Mouse (Mus musculus): ENCODE results near the gene Pbx4. TPM values are rescaled to one million over a fixed set of nuclear protein-coding genes. Genes with fewer than 3 reads are reported as not detected.

Pbx4 gene
- polyA plus RNA-seq, 1 experiment from 2014 or later, result 41.6 TPM

DNA sequence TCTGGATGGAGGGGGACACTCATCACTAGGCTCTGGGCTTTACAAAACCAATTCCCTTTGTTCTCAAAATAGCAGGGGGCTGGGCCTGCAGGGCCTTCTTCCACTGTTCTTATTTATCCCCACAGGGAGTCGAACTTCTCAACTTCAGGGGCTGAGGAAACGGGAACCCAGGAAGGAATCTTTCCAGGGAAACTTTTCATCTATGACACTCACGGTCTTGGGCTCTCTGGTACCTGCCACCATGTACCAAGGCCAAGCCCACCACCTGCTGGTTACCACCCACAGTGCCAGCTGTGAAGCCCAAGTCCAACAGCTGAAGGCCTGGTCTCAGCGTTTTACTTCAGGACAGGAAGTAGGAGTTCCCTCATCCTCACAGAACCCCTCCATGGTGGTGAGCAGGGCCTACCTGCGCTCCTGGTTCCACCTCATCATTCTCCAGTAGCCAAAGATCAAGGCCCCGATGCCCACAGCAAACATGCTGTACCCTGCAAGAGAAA, 62.6 kb downstream of the Pbx4 start:
- peaks cover 35% of the 10 kb centered on the region; the same call in 1 of the 2 replicates for H3K4me1 ChIP-seq
- ATAC-seq (ENCODE audit: low FRiP score, low read depth), result no peak

DNA sequence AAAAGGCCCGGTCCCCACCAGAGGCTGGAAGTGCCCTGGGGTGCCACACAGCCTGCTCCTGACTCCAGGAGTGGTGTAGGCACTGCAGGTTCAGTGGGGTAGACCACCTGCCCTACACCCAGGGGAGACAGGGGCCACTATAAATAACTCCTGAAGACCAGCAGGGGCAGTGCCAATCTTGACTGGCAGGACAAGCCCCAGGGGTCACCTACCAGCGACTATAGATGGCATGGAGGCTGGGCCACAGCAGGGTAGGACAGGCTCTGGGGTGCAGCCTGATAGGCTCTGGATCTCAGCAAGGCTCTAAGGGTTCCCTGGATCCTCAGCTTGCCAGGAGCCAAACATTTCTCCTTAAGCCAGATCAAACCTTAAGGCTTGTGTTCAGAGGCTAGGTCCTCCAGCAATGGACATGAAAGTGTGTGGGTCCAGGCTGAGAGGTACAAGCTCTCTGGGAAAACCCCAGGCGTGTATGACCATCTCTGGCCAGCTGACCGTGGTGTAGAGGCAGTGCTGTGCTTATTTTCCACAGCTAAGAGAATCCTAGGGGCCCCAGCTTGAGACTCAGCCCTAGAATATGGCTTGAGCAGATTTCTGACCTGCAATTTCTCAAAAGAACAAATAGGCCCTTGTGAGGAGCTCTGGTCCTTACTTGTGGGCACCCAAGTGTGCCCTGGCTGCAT, 63.6 kb downstream of the Pbx4 start:
- H3K27ac ChIP-seq, result no peak overlapping the region
- no peak overlapping the region for H3K9ac ChIP-seq
- peaks cover 45% of the 10 kb centered on the region for H3K4me1 ChIP-seq
- H3K36me3 ChIP-seq, result peaks cover 34% of the 10 kb centered on the region
- no peak overlapping the region for H3K4me3 ChIP-seq
- no peaks in the 10 kb centered on the region; the same call in 1 of the 2 replicates for H3K27me3 ChIP-seq (replicated peaks)
- no peaks in the 10 kb centered on the region for H3K9me3 ChIP-seq
- H3K4me2 ChIP-seq (replicated peaks), result no peak overlapping the region
- ATAC-seq (ENCODE audit: low FRiP score, low read depth), result no peak
- 74% methylated on average over 4 of the region's 4 CpGs for WGBS

More for the DNA sequence above, 62.6 kb downstream of the Pbx4 start:
- H3K36me3 ChIP-seq, result peaks cover 34% of the 10 kb centered on the region
- no peak overlapping the region for H3K9ac ChIP-seq
- H3K4me2 ChIP-seq (replicated peaks), result no peak overlapping the region
- no peak overlapping the region for H3K4me3 ChIP-seq
- WGBS, result 50% methylated on average over 6 of the region's 6 CpGs
- H3K27ac ChIP-seq, result no peak overlapping the region
- H3K27me3 ChIP-seq (replicated peaks), result peaks cover 10% of the 10 kb centered on the region
- H3K9me3 ChIP-seq, result no peaks in the 10 kb centered on the region

DNA sequence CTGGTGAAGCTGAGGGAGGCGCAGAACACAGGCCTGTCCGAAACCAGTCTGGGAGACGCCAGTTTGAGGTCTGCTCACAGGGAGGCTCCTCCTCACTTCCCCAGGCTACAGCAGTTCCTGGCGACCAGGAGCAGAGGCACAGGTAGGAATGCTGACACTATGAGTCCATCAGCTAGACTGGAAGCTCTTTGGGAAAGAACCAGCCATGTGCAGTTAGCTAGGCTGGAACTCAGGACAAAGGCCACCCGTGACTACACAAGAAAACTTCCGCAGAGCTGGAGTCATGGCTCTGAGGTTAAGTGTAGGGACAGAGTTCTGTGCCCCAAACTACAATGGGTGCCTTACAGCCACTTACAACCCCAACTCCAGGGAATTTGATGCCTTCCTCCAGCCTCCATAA, 65.6 kb downstream of the Pbx4 start:
- Histone ChIP-seq H3K27ac (no peak overlapping the region), H3K36me3 (peaks cover 31% of the 10 kb centered on the region), H3K9ac (no peak overlapping the region), H3K4me1 (peaks cover 59% of the 10 kb centered on the region), H3K27me3 (replicated peaks) (no peaks in the 10 kb centered on the region), H3K9me3 (no peaks in the 10 kb centered on the region), H3K4me2 (replicated peaks) (no peak overlapping the region), H3K4me3 (no peak overlapping the region)
- 91% methylated on average over 6 of the region's 6 CpGs for WGBS
- no peak for ATAC-seq (ENCODE audit: low FRiP score, low read depth)

DNA sequence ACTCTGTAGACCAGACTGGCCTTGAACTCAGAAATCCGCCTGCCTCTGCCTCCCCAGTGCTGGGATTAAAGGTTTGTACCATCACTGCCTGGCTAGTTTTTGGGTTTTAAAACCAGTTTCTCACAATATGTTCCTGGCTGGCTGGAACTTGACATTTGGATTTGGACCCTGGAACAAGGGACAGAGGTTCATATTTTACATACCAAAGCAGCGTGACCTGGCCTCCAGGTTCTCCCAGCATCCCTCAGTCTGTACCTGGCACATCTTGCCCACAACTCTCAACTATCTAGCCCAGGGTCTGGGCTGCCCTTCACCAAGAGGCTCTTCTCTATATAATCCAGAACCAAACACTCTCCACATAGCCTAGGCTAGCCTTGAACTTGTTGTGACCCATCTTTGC, 67.6 kb downstream of the Pbx4 start:
- Histone ChIP-seq H3K27ac (no peak overlapping the region), H3K9me3 (no peaks in the 10 kb centered on the region), H3K9ac (no peak overlapping the region), H3K4me2 (replicated peaks) (peak overlapping the region; percentile 87; the same call in 1 of the 2 replicates), H3K36me3 (peaks cover 19% of the 10 kb centered on the region), H3K4me1 (peaks cover 55% of the 10 kb centered on the region), H3K4me3 (no peak overlapping the region), H3K27me3 (replicated peaks) (no peaks in the 10 kb centered on the region)
- ATAC-seq (ENCODE audit: low FRiP score, low read depth), result no peak
- WGBS, result 95% methylated on average over 2 of the region's 2 CpGs

DNA sequence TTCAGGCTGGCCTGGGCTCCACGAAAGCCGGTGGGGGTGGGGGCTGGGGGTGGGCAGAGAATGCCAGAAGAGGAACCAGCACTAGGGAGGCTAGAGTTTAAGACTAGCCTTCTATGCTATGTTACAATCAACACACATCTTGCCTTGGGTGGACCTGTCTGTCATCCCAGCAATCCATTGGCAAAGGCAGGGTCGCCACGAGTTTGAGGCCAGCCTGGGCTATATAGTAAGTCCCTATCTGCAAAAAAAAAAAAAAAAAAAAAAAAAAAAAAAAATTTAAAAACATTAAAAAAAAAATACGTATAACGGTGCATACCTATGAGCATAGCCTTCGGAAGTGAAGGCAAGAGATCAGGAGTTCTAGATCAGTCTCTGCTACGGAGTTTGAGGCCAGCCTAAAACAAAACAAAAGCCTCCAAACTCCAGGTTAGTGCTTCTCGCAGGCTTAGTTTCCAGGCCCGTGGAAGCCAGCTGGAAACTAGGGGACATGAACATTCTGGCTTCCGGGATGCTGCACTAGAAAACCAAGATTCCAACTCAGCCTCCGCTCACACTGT, 68.7 kb downstream of the Pbx4 start:
- Histone ChIP-seq H3K9me3 (no peaks in the 10 kb centered on the region), H3K36me3 (peaks cover 18% of the 10 kb centered on the region), H3K4me2 (replicated peaks) (peak overlapping the region; percentile 87), H3K9ac (peak overlapping the region; percentile 68), H3K27ac (peak overlapping the region; percentile 67; the same call in 1 of the 2 replicates), H3K27me3 (replicated peaks) (no peaks in the 10 kb centered on the region), H3K4me3 (peak overlapping the region; percentile 62), H3K4me1 (peaks cover 47% of the 10 kb centered on the region)
- ATAC-seq (ENCODE audit: low FRiP score, low read depth), result no peak
- 21% methylated on average over 12 of the region's 12 CpGs for WGBS

DNA sequence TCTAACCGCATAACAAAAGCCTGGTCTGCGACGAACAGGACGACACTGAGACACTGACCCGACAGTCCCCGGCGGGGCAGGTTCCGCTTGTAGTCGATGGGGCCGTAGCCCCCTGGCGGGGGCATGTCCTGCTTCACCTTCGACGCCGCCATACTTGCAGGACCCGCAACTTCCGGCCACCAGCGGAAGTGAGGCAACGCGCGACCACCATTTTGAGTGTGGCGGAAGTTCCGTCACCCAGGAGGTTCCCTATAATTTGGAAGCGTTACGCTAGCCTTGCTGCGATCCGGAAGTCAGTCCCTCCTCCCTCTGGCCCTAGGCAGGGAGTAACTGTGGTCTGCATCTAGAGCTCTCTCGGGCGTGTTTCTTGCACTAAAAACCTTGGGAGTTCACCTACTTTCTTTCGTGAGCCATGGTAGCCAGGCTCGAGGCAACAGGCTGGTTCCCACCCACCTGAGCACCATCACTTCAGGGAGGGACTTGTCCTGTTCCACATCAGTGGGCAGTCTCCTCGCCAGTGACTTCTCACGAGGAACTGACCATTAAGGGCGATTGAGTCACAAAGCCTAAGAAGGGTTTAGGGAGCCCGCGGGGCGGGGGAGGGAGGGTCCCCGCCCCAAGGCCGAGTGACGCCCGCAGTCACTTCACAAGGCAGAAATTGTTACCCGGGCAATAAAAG, 69.3 kb downstream of the Pbx4 start:
- Histone ChIP-seq H3K4me1 (peaks cover 41% of the 10 kb centered on the region), H3K27ac (peak overlapping the region; percentile 67), H3K36me3 (peaks cover 15% of the 10 kb centered on the region), H3K9me3 (no peaks in the 10 kb centered on the region), H3K9ac (peak overlapping the region; percentile 71), H3K4me2 (replicated peaks) (peak overlapping the region; percentile 87), H3K27me3 (replicated peaks) (no peaks in the 10 kb centered on the region), H3K4me3 (peak overlapping the region; percentile 62)
- ATAC-seq (ENCODE audit: low FRiP score, low read depth), result peak; percentile 54
- 1% methylated on average over 41 of the region's 41 CpGs for WGBS

DNA sequence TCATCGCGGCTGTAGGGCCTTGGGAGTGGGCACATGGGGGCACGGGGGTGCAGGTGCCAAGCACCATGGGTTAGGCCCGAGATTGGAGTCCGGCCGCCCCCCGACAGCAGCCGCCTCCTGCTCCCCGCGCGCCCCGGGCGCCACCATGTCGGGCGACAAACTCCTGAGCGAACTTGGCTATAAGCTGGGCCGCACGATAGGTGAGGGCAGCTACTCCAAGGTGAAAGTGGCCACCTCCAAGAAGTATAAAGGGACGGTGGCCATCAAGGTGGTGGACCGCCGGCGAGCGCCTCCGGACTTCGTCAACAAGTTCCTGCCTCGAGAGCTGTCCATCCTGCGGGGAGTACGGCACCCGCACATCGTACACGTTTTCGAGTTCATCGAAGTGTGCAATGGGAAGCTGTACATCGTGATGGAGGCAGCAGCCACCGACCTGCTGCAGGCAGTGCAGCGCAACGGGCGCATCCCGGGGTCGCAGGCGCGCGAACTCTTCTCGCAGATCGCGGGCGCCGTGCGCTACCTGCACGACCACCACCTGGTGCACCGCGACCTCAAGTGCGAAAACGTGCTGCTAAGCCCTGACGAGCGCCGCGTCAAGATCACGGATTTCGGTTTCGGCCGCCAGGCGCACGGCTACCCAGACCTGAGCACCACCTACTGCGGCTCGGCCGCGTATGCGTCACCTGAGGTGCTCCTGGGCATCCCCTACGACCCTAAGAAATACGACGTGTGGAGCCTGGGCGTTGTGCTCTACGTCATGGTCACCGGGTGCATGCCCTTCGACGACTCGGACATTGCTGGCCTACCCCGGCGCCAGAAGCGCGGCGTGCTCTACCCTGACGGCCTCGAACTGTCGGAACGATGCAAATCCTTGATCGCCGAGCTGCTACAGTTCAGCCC, 70.1 kb downstream of the Pbx4 start, which contains the start of the genes Tssk6, Ndufa13 and Yjefn3:
Tssk6 (plus strand) TSS at position 22 of the 900 bp plus-strand sequence.
Ndufa13 (minus strand) TSS at position 396 of the 900 bp plus-strand sequence.
Yjefn3 (minus strand) TSS at position 550 of the 900 bp plus-strand sequence.
- Histone ChIP-seq H3K4me1 (peaks cover 33% of the 10 kb centered on the region), H3K27ac (peak within 1 kb of the TSS; percentile 67), H3K27me3 (replicated peaks) (no peaks in the 10 kb centered on the region), H3K36me3 (peaks cover 16% of the 10 kb centered on the region), H3K4me3 (peak within 1 kb of the TSS; percentile 62), H3K4me2 (replicated peaks) (peak within 1 kb of the TSS; percentile 87), H3K9ac (peak within 1 kb of the TSS; percentile 71), H3K9me3 (no peaks in the 10 kb centered on the region)
- peak; percentile 55 for ATAC-seq (ENCODE audit: low FRiP score, low read depth)
- WGBS, result 3% methylated on average over 89 of the region's 89 CpGs

DNA sequence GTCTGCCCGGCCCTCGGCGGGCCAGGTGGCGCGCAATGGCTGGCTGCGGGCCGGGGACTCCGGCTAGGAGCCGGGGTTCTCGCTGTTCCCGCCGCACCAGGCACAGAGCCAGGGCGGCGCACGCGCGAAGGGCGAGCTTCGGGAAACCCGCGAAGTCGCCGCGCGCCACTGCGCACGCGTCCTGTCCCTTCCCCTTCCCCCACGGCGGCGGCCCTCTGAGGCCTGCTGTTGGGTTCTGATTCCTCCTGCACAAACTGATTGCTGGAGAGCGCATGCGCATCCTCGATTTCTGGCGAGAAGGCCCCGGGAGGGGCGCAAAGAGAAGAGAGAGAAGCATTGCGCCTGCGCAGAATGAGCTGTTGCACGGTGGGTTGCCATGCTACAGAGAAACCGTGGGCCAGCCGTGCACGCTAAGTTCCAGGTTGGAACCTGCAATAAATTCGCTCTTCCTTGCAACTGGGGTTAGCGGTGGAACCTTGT, 70.8 kb downstream of the Pbx4 start:
- peak overlapping the region; percentile 87 for H3K4me2 ChIP-seq (replicated peaks)
- H3K27me3 ChIP-seq (replicated peaks), result no peaks in the 10 kb centered on the region
- peak overlapping the region; percentile 71 for H3K9ac ChIP-seq
- peak overlapping the region; percentile 59; the same call in 1 of the 2 replicates for H3K27ac ChIP-seq
- peak; percentile 91 for ATAC-seq (ENCODE audit: low FRiP score, low read depth)
- H3K4me3 ChIP-seq, result peak overlapping the region; percentile 62
- under 1% methylated on average over 45 of the region's 45 CpGs for WGBS
- H3K9me3 ChIP-seq, result no peaks in the 10 kb centered on the region
- peaks cover 27% of the 10 kb centered on the region for H3K4me1 ChIP-seq
- peaks cover 16% of the 10 kb centered on the region for H3K36me3 ChIP-seq

DNA sequence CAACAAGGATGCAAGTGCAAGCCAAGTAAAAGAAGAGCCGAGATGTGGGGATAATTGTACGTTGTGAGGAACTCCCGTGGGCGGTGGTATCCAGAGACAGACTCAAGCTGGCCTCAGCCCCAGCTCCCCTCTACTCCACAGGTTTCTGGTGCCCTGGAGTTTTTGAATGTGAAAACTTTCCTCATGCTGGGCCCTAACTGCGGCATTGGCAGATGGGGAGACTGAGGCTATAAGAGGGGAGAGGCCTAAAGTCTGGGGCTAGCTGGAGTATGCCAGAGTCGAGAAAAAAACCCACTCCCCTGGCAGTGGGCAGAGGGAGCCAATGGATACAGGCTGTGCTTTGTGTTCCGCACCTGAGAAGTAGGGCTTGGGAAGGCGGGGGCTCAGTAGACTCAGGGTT, 71.8 kb downstream of the Pbx4 start:
- H3K9ac ChIP-seq, result no peak overlapping the region
- no peaks in the 10 kb centered on the region for H3K9me3 ChIP-seq
- no peaks in the 10 kb centered on the region for H3K27me3 ChIP-seq (replicated peaks)
- WGBS, result 80% methylated on average over 8 of the region's 8 CpGs
- peaks cover 27% of the 10 kb centered on the region for H3K4me1 ChIP-seq
- ATAC-seq (ENCODE audit: low FRiP score, low read depth), result no peak
- no peak overlapping the region for H3K4me3 ChIP-seq
- H3K27ac ChIP-seq, result no peak overlapping the region
- peak overlapping the region; percentile 87 for H3K4me2 ChIP-seq (replicated peaks)
- H3K36me3 ChIP-seq, result peaks cover 17% of the 10 kb centered on the region

DNA sequence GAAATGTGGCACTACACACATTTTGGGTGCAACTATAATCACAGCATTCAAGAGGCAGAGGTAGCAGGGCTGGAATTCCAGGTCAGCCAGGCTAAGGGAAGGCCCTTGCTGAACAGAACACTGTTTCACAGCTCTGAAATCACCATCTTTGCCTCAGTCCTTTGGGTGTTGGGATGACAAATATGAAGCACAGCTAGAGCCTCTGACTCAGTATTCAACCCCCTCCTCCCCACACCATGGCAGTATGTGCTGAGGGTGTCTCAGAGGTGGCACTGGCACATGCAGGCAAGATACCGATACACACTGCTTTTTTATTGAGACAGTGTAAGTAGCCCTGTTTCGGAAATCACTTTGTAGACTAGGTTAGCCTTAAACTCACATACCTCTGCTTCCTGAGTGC, 74.0 kb downstream of the Pbx4 start:
- peaks cover 37% of the 10 kb centered on the region for H3K36me3 ChIP-seq
- no peaks in the 10 kb centered on the region for H3K27me3 ChIP-seq (replicated peaks)
- no peak overlapping the region for H3K27ac ChIP-seq
- H3K9me3 ChIP-seq, result no peaks in the 10 kb centered on the region
- peaks cover 15% of the 10 kb centered on the region for H3K4me1 ChIP-seq
- no peak overlapping the region for H3K9ac ChIP-seq
- no peak for ATAC-seq (ENCODE audit: low FRiP score, low read depth)
- no peak overlapping the region for H3K4me3 ChIP-seq
- no peak overlapping the region for H3K4me2 ChIP-seq (replicated peaks)
- 94% methylated on average over 2 of the region's 2 CpGs for WGBS

DNA sequence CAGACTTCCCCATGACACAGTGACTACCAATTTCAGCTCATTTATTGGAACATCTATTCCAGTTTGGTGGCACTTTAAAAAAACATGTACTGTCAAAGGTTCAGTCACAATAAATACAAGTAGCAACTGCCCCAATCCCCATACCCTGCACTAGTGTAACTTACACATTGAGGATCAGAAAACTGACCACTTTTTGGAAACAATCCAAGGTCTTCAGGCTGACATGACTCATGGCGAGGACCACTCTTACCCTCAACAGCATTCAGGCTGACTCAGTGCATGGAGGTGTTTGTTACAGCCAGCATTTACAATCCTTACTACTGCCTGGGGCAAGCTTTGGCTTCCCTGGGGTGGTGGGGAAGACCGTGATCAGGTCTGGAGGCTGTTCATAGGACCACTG, 74.8 kb downstream of the Pbx4 start:
- ATAC-seq (ENCODE audit: low FRiP score, low read depth), result no peak
- no peaks in the 10 kb centered on the region for H3K9me3 ChIP-seq
- peaks cover 9% of the 10 kb centered on the region for H3K4me1 ChIP-seq
- H3K27me3 ChIP-seq (replicated peaks), result no peaks in the 10 kb centered on the region
- no peak overlapping the region for H3K27ac ChIP-seq
- no peak overlapping the region for H3K9ac ChIP-seq
- 87% methylated on average over 2 of the region's 2 CpGs for WGBS
- no peak overlapping the region for H3K4me2 ChIP-seq (replicated peaks)
- H3K4me3 ChIP-seq, result no peak overlapping the region
- peaks cover 46% of the 10 kb centered on the region for H3K36me3 ChIP-seq
